Mouse (Mus musculus) induced T-regulatory cell, adult 2 months (primary cell): Measurements from ENCODE around the gene Olfr736.

Source experiments
- DNase-seq: peaks from one replicate; pipeline ENCODE4 v3.0.0-alpha.2; 2012; ENCODE audit warnings: low read depth

Olfr736 gene

GRCm38 (mm10) chr14:50380863-50381262 lies at the start of gene Olfr736:
Gene Olfr736, plus strand, starts transcription at chr14:50381163.
- no peak for DNase-seq

DNA sequence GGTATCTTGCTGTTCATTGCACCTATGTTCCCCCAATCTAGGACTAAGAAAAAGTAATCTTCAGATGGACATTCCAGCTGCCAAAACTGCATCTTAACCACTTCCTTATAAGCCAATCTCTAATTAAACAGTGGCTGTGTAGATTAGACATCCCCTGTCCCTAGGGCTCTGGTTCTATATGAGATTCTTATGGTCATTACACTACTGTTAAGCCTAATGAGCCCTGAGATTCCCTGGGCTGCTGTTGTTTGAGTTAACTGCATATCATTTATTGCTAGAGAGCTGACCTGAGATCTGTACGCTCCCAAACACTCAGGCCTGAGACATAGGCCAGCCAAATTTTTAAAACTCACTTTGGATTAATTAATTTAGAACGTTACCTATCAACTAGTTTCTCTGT lies 32.2 kb upstream of the Olfr736 start, which contains the start of gene Olfr735:
Gene Olfr735, minus strand, starts transcription at position 77 of the 400 bp plus-strand sequence.
- DNase-seq, result no peak

- DNase-seq, result peak; percentile 18
Measured at GRCm38 (mm10) chr14:50352438-50352837, 28.5 kb upstream of the Olfr736 start.

DNA sequence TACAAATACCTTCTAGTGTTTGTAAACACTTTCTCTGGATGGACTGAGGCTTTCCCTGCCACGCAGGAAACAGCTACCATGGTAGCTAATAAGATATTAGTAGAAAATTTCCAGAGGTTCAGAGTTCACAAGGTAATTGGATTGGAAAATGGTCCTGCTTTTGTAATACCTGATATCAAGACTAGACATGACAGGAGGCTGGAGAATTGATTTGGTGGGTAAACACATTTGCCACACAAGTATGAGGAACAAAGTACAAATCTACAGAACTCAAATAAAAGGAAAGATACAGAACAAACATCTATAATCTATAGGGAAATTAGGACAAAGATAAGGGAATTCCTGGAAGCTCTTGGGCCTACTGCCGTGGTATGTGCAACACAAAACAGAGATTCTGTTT lies 24.2 kb upstream of the Olfr736 start:
- no peak for DNase-seq

- no peak for DNase-seq
Measured at GRCm38 (mm10) chr14:50357593-50357992, 23.4 kb upstream of the Olfr736 start, which contains the start of gene Tlr11. Gene Tlr11, plus strand, starts transcription at chr14:50357914.

- no peak for DNase-seq
Measured at GRCm38 (mm10) chr14:50360480-50360879, 20.5 kb upstream of the Olfr736 start.

GRCm38 (mm10) chr14:50363561-50363960 lies 17.4 kb upstream of the Olfr736 start:
- no peak for DNase-seq

DNA sequence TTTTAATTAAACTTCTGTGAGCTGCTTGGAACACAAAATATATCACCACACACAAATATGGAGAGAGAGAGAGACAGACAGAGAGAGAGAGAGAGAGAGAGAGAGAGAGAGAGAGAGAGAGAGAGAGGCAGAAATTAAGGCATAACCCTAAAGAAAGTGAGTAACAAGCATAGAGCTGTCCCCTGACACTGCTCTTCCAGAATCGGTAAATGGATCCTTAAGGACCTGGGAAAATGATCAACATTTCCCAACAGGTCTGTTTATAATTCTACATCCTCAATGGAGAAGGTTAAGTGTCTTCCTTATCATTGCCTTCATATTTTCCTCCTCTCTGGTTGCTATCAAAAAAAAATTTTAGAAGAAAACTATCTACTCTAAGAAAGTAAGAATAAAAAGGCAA lies 26.3 kb downstream of the Olfr736 start, which contains the start of gene Olfr738:
Gene Olfr738, plus strand, starts transcription at position 301 of the 400 bp plus-strand sequence.
- no peak for DNase-seq

GRCm38 (mm10) chr14:50418326-50418725 lies 37.4 kb downstream of the Olfr736 start, which contains the start of gene Olfr739:
Gene Olfr739, plus strand, starts transcription at chr14:50418626.
- DNase-seq, result no peak
